Mouse (Mus musculus) gastrocnemius, adult 8-10 months (tissue): ENCODE results near the gene Slc6a13. TPM values are rescaled to one million over a fixed set of nuclear protein-coding genes. Genes with fewer than 3 reads are reported as not detected.
"Not testable (repeated sequence)": the region's sequence is repeated elsewhere in the genome, so short reads cannot be mapped to it uniquely, and the experiment has no call there.

ENCODE experiments used
- DNase-seq, 2 experiments: peaks; one replicate each; pipeline ENCODE4 v3.0.0; 2022; ENCODE audit warnings: low spot score in 2 of 2
- total RNA-seq, 4 experiments: library from RNA; stranded (reverse); gene quantifications; 2 replicates each; pipeline ENCODE4 v1.2.4; 2022

Gene Slc6a13
- total RNA-seq, 4 experiments from 2014 or later: 0.59 to 1.1 (median 0.60) TPM; not detected in 1

- DNase-seq: peak in 1 of 2 experiments; percentile 27
These were observed 26.6 kb downstream of the Slc6a13 start for GRCm38 (mm10) chr6:121326486-121327069.

DNA sequence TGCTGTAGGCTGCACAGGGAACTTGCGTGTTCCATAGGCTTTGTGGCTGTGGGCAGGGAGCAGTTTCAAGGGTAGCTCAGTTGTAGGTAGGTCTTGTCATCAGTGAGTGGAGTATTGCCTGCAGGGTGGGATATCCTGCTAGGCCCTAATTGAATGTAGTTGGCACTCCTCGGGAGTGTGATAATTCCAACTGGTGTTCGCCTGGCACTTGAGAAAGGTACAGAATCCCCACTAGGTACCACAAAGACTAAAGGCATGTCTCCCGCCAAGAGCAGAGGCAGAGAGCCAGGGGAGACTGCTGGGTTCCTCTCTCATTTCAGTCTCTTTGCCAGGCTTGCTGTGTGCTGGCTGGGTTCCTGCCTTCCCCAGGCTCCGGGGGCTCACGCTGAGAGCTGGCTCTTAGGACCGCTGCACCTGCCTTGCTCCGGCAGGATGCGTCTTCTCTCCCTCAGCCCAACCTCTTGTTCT, 28.4 kb downstream of the Slc6a13 start:
- peak in 1 of 2 experiments; percentile 33 for DNase-seq

DNA sequence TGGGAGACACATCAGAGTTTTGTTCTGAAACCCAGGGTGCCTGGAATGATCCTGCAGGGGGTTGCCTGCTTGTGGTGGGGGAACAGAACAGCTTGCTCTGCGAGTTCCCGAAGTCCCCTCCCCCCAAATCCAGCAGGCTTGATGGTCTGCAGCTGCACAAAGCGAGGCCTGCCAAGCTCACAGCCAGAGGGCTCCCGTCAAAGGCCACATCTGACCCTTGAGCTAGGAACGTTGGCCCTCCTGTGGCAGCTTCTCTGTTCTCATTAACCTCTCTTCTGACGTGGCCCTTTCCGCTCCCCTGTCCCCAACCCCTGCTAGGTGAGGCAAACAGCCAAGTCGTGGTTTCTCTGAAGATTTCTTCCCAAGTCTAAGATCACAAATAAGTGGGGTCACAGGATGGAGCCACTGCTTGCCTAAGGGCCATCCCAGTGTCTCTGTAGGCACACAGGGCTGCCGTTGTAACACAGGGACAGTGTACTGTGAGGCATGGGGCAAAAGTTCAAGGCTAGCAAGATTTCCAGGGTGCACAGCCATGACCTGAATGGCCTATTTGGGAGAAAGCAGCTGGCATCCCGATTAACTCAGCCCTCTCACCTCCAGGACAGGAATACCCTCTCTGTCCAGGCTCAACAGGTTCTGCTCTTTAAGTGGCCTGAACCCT, 30.0 kb downstream of the Slc6a13 start:
- DNase-seq: no peak

GRCm38 (mm10) chr6:121335841-121336240, 35.8 kb downstream of the Slc6a13 start:
- no peak for DNase-seq

DNA sequence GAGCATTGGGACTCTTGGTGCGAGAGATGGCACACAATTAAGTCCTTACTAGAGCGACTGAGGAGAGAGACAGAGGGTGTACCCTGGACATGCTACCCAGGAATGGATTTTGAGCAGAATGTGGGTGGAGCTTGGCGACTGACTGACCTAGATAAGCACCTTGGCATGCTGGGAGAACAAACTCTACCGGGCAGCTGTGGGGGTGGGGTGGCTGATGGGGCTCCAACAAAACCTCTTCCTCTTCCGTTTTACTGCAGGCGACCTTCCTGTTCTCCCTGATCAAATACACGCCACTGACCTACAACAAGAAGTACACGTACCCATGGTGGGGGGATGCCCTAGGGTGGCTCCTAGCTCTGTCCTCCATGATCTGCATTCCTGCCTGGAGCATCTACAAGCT, 36.5 kb downstream of the Slc6a13 start:
- no peak for DNase-seq

DNA sequence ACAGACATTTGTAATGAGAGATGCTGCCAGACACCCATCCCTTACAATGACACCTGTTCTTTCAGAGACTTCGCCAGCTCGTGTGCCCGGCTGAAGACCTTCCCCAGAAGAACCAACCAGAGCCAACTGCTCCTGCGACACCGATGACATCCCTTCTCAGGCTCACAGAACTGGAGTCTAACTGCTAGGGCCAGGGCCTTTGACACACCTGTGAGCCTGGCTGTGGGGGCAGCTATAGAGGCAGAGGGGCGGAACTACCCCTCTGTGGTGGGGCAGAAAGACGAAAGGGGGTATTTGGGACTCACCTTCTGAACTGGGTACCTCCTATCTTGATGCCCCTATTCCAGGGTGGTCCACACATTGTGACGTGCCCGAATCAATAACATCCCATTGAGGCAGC, 37.2 kb downstream of the Slc6a13 start:
- no peak for DNase-seq

GRCm38 (mm10) chr6:121337770-121338518, 37.9 kb downstream of the Slc6a13 start:
- peak; percentile 75 to 77 for DNase-seq

DNA sequence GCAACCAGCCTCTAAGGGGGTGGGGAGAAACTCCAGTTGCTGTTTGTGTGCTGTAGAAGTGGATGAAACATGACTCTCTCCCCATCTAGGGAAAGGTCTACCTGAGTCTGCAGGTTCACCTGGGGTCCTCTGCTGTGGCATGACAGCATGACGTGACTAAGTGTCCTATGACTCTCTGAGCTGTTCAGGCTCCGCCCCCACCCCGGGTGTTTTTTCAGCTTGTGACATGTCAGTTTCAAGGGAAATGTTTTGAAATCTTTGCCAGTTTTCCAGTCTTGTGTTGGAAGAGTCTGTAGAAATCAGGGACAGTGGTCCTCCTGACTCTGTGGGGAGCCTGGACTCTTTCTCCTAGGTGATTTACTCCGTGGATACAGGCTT, 38.5 kb downstream of the Slc6a13 start:
- DNase-seq: no peak

DNA sequence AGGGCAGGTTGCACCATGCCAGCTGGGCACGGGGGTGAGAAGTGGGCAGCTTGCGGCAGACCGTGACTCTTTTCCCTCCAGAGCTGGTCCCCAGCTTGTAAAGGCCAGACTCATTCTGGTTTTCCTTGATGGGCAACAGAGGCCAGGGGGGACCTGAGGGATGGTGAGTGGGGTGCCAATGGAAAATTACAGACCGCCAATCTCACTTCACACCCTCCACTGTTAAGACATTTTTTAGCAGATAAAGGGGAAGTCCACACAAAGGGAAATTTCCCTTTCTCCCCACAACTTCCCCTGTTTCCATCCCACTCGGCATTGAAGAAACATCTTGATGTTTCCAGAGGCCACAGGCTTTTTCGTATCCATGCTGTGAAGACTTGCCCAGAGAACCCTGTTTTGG, 41.6 kb downstream of the Slc6a13 start:
- no peak for DNase-seq

GRCm38 (mm10) chr6:121343026-121343770, 43.2 kb downstream of the Slc6a13 start, which contains the start of gene Slc6a12:
TSS of gene Slc6a12 (plus strand) at chr6:121343076.
- no peak for DNase-seq

DNA sequence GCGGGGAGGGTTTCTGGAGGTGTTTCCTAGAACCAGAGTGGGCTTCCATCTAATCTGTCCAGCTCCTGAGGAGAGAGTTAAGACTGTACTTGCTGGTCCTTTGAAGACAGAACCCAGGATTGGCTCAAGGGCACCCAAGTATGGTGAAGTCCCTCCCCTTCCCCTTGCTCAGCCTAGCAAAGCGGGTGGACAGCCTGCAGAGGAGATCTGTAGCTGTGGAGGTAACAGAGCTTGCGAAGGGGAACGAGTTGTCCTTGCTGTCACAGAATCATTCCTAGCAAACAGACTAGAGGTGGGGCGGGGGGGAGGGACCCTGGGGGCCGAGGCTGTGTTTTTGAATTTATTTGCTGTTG, 43.7 kb downstream of the Slc6a13 start:
- no peak for DNase-seq

DNA sequence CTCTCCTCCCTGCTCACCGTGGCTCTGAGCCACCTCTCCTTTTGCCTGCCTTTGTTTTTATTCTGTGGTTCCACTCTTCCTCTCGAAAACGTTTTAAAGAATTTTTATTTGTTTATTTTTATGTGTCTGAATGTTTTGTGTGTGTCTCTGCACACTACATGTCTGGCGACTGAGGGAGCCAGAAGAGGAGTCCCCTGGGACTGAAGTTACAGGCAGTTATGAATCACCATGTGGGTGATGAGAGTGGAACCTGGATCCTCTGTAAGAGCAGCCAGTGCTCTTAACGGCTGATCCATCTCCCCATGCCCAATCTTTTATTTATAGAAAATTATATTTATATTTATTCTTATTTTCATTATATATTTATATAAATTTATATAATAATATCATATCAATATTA, 44.3 kb downstream of the Slc6a13 start:
- no peak for DNase-seq

DNA sequence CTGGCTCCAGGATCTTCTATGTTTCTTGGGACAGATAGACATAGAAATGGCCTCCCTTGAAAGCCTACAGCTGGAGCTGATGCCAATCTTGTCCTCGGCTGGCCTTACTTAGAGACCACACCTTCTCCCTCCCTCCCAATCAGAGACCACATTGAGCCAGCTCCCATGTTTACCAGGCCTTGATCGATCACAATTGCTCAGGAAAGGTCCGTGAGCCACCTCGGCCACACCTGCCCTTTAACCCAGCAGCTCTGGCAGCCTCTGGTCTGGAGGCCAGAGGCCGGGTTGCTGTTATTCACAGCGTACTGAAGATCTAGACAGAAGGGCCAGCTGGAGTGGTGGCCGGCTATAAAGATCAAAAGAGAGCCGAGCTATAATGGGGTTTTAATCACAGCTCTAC, 46.4 kb downstream of the Slc6a13 start:
- no peak for DNase-seq

GRCm38 (mm10) chr6:121352276-121352675, 52.2 kb downstream of the Slc6a13 start:
- DNase-seq: no peak

DNA sequence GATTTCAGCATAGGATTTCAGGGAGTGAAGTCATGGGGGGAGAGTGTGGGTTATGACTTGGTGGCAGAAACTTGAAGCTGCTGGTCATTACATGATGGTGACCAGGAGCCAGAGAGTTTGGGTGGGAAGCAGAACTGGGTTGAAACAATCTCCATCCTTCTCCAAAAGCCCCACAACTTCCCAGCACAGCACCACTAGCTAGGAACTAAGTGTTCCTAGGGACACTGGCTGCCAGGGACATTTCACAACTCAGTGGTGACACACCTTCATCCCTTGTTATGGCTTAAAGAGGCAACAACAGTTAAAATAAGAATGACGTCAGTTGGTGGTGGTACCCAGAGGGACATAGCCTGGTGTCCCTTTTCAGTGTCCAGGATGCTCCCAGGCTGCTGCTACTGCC, 56.0 kb downstream of the Slc6a13 start:
- DNase-seq: no peak

DNA sequence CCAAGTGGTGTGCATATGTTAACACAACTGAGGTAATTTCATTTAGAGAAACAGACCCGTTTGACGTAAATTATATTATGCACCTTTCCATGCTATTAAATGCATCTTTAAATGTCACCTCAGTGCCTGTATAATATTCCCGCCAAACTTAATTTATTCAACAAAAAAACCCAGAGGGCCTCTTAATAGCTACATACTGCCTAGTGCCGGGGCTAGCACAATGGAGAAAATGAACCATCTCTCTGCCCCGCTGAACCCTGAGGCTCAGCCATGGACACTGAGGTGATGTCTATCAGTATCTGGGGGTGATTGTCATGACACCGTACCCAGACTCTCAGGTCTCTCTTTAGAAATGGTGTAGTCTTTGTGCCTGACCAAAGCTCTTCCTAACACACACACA, 57.2 kb downstream of the Slc6a13 start:
- DNase-seq: no peak

- DNase-seq: no peak
These were observed 63.0 kb downstream of the Slc6a13 start for GRCm38 (mm10) chr6:121363061-121363460.

GRCm38 (mm10) chr6:121363956-121364355, 63.9 kb downstream of the Slc6a13 start:
- DNase-seq: no peak

- DNase-seq: not testable (repeated sequence)
These were observed 66.5 kb downstream of the Slc6a13 start for GRCm38 (mm10) chr6:121366537-121366936.

- no peak for DNase-seq
These were observed 67.1 kb downstream of the Slc6a13 start for GRCm38 (mm10) chr6:121367099-121367498.

DNA sequence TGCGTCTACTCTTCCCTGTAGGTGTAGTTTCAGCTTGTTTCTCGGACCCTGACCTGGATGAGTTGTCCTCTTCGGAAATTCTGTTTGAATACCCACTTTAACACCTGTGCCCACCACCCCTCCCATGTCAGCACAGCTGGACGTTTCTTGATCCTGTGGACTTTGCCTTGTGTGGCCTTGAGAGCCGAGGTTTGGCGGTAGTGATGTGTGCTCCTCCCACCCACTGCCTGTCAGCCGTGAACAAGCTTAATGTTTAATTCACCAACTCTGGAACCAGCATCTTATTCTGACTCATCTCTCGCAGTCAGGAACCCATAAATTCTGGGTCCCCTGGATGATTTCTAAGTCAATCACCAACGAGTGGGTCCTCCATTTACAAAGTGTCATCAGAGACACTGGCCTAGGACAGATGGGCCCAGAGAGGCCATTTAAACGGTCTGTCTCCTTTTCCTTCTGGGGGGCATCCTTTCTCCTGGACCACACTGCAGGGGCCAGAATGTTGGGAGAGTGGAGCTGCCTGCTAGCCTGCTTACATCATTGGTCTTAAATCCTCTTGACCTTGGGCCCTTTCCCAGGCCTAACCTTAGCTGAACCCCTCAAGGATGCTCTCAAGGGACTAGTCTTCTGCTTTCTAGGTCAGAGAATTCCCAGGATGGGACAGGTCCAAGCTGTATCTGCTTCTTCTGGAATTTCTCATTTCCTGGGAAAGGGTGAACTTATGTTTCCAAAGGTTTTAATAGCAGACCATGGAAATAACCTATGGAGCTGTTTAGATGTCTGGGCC, 71.4 kb downstream of the Slc6a13 start:
- no peak for DNase-seq
